Mouse (Mus musculus) left cerebral cortex, postnatal 14 days (tissue): ENCODE data around the gene Abcg1. TPM values are rescaled to one million over a fixed set of nuclear protein-coding genes. Genes with fewer than 3 reads are reported as not detected.

Experiments used
- DNase-seq, 2 experiments: peaks; one replicate each; pipeline ENCODE4 v3.0.0; 2021 to 2022; ENCODE audit warnings: low spot score in 2 of 2, mixed read lengths in 1 of 2
- intact Hi-C: fragments of 180-260 bp; cut with DNase I; formaldehyde crosslinking; loops from one replicate; pipeline ENCODE4 v1.15.1; 2025
- total RNA-seq, 2 experiments: library from RNA; stranded (reverse); gene quantifications; 2 replicates each; pipeline ENCODE4 v1.2.3; 2021

Abcg1 gene
- total RNA-seq, 2 experiments from 2014 or later: 41.6 to 52.7 TPM

- no peak for DNase-seq
- intact Hi-C loops: no loop called here
Observed at GRCm38 (mm10) chr17:31108388-31108787, 50.9 kb downstream of the Abcg1 start.

GRCm38 (mm10) chr17:31113191-31113856 is 55.8 kb downstream of the Abcg1 start:
- intact Hi-C loops: no loop called here
- DNase-seq: no peak

DNA sequence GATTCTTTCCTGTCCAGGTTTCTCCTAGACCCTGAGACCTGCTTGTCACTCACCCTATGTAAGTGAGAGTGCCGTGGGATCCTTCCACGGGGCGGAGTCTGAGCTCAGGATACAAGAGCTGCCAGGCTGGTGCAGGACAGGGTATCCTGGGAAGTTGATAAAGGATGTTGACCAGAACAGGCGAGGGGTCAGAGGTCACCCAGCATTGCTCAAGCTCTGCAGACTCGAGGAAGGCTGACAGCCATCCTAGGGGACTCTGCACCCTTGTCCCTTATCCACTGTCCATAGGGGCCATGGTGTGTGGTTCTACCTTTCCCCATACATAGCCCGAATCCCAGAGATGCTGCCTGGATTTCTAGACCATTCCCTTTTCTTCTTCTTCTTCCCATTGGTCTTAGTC is 58.6 kb downstream of the Abcg1 start:
- DNase-seq: no peak
- intact Hi-C loops: no loop called here

- no peak for DNase-seq
- intact Hi-C loops: loop anchor here (2.0 kb wide), 3 partner anchors 61 to 107 kb away; partner anchors contain the start of gene Abcg1
Observed at GRCm38 (mm10) chr17:31117946-31118345, 60.5 kb downstream of the Abcg1 start.

GRCm38 (mm10) chr17:31119429-31119828 is 62.0 kb downstream of the Abcg1 start:
- intact Hi-C loops: loop anchor here (2.0 kb wide), 3 partner anchors 63 to 109 kb away; partner anchors contain the start of gene Abcg1
- DNase-seq: peak; percentile 88 to 90

DNA sequence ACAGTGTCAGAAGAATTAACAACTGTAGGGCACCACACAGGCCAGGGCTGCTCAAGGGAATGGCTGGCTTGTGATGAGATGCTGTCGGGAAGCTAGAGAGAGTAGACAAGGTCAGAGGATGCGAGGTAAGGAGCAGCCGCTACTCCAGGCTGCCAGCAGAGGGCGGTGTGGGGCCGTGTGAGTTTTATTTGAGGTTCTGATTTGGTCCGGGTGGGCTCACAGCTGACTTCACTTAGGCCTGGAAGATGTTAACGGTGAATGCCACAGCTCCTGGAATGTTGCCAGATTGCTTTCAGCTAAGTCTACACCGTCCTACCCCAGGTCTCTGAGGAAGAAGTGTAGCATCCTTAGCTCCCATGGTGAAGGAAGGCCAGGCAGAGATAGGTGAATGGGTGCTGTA is 64.5 kb downstream of the Abcg1 start:
- peak; percentile 49 to 53 for DNase-seq
- intact Hi-C loops: no loop called here

DNA sequence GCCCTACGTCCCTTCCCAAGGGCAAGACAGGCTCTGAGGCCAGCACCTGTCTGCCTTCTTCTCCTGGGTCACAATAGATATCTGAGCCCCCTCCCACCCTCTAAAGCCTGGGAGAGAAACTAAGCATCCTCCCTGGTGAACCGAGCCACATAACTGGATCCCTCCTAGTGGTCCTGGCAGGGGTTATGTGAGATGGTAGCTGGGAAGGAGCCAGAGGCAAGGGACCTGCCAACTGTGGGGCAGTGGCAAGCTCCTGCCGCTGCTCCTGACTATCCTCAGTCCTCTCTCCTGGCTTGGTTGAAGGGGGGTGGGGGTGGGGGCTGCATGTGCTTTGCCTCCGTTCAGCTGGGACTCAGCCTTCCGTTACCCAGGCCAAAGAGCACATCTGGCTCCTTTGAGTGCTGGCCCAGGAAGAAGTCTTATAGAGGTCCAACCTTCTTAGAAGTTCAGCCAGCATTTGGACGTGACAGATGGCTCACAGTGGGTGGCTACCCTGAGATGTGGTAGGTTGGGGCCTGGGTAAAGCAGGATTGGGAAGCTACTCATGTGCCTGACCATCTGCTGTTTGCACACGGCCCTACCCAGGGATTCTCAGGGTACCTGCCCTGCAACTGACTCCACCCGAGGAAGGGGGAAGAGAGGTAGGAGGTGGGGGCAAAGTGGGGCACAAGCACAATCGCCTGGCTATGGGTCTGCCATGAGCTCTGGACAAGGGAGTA is 68.2 kb downstream of the Abcg1 start:
- intact Hi-C loops: no loop called here
- DNase-seq: peak in 1 of 2 experiments; percentile 25

GRCm38 (mm10) chr17:31128708-31129318 is 71.3 kb downstream of the Abcg1 start:
- no peak for DNase-seq
- intact Hi-C loops: no loop called here

- no peak for DNase-seq
- intact Hi-C loops: no loop called here
Observed at GRCm38 (mm10) chr17:31129452-31129851, 72.0 kb downstream of the Abcg1 start, which contains the start of gene Tff3. Gene Tff3, minus strand, starts transcription at chr17:31129646.

GRCm38 (mm10) chr17:31131269-31131821 is 73.9 kb downstream of the Abcg1 start:
- peak in 1 of 2 experiments; percentile 31 for DNase-seq
- intact Hi-C loops: loop anchor here (10.0 kb wide), 1 partner anchor 363 kb away; no protein-coding TSS in a partner anchor

DNA sequence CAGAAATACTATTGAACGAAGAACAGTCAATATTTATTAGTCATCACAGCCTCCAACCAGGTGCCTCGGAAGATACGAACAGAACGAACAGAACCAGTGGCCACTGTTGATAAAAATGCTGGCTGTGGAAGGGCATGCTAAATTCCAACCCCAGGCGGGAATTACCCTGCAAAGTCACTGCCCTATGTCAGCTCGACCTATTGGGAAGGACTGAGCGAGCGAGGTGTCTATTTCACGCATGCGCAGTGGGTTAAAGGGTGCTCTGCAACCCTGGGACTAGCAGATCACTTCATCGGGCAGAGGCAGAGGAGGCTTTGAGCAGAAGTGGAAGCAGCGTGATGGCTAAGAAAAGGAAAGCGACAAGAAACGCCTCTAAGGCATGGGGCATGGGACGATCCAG is 76.3 kb downstream of the Abcg1 start:
- intact Hi-C loops: loop anchor here (10.0 kb wide), 1 partner anchor 361 kb away; no protein-coding TSS in a partner anchor
- no peak for DNase-seq

GRCm38 (mm10) chr17:31134913-31135312 is 77.4 kb downstream of the Abcg1 start:
- DNase-seq: no peak
- intact Hi-C loops: loop anchor here (5.0 to 10.0 kb wide), 2 partner anchors 52 to 360 kb away; no protein-coding TSS in a partner anchor

- no peak for DNase-seq
- intact Hi-C loops: loop anchor here (5.0 to 10.0 kb wide), 2 partner anchors 51 to 359 kb away; no protein-coding TSS in a partner anchor
Observed at GRCm38 (mm10) chr17:31136291-31136690, 78.8 kb downstream of the Abcg1 start.

DNA sequence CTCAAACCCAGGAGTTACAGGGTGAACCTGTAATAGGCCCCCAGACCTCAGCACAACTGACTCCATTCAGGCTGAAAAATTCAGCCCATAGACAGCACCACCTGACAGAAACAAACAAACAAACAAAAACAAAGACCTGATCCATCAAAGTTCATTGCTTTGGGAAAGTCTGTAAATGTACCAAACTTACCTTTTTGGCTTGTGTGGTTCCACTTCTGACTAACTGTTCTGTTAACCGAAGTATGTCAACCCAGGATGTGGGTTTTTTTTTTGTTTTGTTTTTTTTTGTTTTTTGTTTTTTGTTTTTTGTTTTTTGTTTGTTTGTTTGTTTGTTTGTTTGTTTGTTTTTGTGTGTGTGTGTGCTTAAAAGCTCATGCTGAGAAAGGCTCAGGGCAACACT is 79.3 kb downstream of the Abcg1 start:
- no peak for DNase-seq
- intact Hi-C loops: loop anchor here (5.0 to 10.0 kb wide), 2 partner anchors 50 to 358 kb away; no protein-coding TSS in a partner anchor

GRCm38 (mm10) chr17:31138398-31138797 is 80.9 kb downstream of the Abcg1 start:
- peak; percentile 62 to 70 for DNase-seq
- intact Hi-C loops: loop anchor here (5.0 to 10.0 kb wide), 2 partner anchors 49 to 356 kb away; no protein-coding TSS in a partner anchor

- intact Hi-C loops: no loop called here
- DNase-seq: no peak
Observed at GRCm38 (mm10) chr17:31142116-31142515, 84.6 kb downstream of the Abcg1 start.

GRCm38 (mm10) chr17:31144040-31145037 is 86.9 kb downstream of the Abcg1 start, which contains the start of gene Tff2:
Gene Tff2, minus strand, starts transcription at chr17:31144282.
- intact Hi-C loops: no loop called here
- DNase-seq: no peak

GRCm38 (mm10) chr17:31145998-31146397 is 88.5 kb downstream of the Abcg1 start:
- no peak for DNase-seq
- intact Hi-C loops: no loop called here
